Mouse (Mus musculus): Measurements from ENCODE around the gene Hist2h2ac. TPM values are rescaled to one million over a fixed set of nuclear protein-coding genes. Genes with fewer than 3 reads are reported as not detected.
"Not testable (repeated sequence)": the region's sequence is repeated elsewhere in the genome, so short reads cannot be mapped to it uniquely, and the experiment has no call there.

Hist2h2ac gene
- total RNA-seq, 2 experiments from 2014 or later: 47.6 to 77.3 TPM

GRCm38 (mm10) chr3:96234914-96235313 is 14.2 kb upstream of the Hist2h2ac start:
- DNase-seq: no peak
- intact Hi-C loops (cut with DNase I): no loop called here

DNA sequence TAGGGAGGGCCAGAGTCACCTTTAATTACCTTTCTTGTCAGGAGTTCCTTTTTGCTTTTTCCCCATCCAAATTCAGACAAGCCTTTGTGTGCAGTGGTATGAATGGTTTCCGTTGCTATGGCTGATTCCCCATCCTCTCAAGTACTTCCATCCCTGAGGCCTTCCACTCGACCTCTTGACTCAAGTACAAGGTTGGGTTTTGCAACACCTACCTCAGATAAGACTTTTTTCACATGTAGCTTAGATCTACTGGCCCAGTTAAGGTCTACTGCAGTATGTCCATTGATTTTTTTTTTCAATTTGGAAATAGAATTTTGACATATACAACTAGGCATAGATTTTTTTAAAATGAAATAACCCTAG is 11.1 kb upstream of the Hist2h2ac start:
- intact Hi-C loops (cut with DNase I): no loop called here
- DNase-seq: no peak

DNA sequence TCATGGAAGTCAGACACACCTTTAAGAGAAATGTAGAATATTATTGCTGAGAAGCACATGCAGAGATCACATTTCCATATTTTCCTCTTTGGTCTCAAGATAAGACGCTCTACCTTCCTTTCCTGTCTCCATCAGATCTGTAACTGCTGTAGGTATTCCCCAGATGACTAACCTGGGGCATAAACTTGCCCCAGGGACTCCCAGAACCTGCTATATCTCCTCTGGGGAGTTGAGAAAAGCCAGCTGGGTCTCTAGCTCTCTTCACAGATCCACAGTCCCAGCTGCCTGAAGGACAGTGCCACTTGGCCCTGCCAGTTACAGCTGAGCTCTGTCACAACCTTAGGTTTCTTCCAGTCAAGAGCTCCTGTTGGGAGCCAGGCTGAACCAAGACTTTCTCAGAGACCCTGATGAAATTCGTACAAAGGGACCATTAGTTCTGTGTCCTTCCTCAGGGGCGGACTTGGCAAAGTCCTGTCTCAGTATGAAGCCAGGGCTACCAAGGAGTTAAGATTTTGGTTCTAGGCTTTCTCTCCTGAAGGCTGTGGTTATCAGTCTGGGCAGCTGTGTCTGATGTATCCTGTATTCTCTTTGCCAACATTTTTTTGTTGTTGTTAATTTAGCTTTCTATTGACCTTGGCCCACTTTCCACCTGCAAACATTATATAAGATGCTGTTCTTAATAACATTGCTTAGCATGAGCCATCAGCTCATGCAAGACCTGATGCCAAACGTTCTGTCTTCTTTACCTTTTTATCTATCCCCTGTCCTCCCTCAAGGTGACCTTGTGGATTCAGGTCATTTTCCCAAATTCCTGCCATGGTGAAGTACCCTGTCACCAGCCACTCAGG is 10.5 kb upstream of the Hist2h2ac start:
- intact Hi-C loops (cut with DNase I): no loop called here
- DNase-seq: no peak

GRCm38 (mm10) chr3:96230404-96230803 is 9.7 kb upstream of the Hist2h2ac start:
- DNase-seq: no peak
- intact Hi-C loops (cut with DNase I): no loop called here

DNA sequence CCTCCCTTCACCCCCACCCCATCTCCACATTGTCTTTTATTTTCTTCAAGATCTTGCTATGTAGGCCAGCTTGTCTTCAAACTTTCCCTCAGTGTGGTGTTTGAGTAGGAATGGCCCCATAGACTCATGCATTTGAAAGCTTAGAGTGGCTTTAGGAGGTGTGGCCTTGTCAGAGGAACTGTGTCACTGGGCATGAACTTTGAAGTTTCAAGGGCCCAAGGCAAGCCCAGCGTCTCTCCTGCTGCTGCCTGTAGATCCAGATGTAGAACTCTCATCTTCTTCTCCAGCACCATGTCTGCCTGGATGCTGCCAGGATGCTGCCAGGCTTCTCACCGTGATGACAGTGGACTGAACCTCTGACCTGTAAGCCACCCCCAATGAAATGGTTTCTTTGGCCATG is 8.1 kb upstream of the Hist2h2ac start:
- intact Hi-C loops (cut with DNase I): no loop called here
- no peak for DNase-seq

DNA sequence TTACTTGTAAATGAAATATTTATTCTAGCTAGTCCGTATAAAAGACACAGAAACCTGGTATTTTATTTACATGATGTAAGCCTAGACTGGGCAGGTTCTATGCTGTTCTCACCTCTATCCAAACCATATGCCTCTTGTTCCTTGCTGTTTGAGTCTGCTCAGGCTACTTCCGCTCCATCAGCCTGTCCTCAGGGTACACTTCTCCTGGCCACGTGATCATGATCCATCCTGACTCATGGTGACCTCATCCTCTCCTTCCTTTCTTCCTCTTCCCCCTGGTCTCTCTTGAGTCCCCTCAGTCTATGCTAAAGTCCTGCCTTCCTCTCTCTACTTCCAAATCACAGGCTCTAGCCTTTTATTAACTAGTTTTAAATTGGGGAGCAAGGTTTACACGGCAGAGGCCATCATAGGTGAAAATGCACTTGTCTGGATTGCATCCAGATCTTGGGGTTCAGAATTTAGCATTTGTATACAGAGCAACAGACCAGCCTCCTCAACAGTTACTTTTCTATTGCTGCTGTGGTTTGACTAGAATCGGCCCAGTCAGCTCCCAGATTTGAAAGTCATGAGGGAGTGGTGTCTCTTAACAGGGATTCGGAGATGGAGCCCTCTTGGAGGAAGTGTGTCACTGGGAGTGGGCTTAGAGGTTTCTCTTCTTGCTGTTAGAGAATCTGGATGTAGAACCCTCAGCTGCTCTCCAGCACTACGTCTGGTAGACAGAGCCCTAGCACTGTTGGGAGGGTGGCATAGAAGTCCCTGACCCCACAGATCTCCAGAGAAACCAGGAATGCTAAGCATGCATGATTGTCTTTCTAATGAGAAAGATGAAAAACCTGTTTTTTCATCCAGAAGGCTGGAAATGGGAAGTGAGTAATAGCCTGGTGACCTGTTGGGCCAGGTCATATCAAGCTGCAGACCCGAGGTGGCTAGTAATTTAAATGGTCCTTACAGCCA is 6.3 kb upstream of the Hist2h2ac start:
- no peak for DNase-seq
- intact Hi-C loops (cut with DNase I): no loop called here

DNA sequence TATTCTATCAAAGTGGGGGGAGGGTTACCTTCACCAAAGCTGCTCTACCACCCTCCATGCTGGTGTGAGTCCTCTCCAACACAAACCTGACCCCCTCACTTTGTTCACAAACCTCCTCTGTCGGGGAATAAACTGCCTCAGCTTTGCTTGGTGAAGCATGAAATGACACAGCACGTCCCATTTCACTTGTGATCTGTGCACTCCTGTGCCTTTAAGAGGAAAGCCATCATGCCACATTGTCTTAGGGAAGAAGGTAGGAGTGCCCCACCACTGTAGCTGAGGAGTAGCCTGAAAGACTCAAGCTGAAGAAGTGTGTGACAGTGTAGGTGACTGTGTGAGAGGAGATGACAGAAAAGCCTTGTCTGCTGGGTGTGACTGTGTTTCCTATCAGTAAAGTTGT is 4.7 kb upstream of the Hist2h2ac start:
- no peak for DNase-seq

DNA sequence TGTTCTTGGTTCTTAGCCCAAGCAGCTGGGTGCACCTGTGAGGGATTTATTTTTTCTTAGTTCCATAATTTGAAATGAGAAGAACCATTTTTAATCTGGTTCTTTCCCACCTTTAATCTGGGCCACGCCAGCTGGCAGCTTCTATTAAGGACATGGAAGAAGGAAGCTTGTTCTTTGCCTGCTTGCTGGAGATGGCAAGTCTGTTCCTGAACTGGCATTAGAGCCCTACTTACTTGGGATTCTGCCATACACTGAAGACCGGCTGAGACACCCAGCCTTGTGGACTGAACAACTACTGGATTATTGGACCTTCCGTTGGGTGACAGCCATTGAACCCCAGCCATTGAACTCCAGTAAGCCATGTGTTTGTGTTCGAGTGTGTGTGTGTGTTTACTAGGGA is 2.1 kb upstream of the Hist2h2ac start:
- intact Hi-C loops (cut with DNase I): loop anchor here (2.0 kb wide), 1 partner anchor 14 kb away; no protein-coding TSS in a partner anchor
- DNase-seq: no peak

More for the DNA sequence above, 4.7 kb upstream of the Hist2h2ac start:
- intact Hi-C loops (cut with DNase I): no loop called here

- DNase-seq: peak in 1 of 2 experiments; percentile 6
- intact Hi-C loops (cut with DNase I): loop anchor here (2.0 kb wide), 2 partner anchors 15 to 49 kb away; partner anchors contain the start of gene Sf3b4
These were observed 959 bp upstream of the Hist2h2ac start for GRCm38 (mm10) chr3:96221640-96222038.

GRCm38 (mm10) chr3:96220131-96220764 is 432 bp downstream of the Hist2h2ac start:
- intact Hi-C loops (cut with DNase I): loop anchor here (1.0 to 2.0 kb wide), 2 partner anchors 43 to 47 kb away; partner anchors contain the start of genes Hist2h4 and Sf3b4
- not testable (repeated sequence) for DNase-seq

- intact Hi-C loops (cut with DNase I): loop anchor here (1.0 to 2.0 kb wide), 2 partner anchors 44 to 47 kb away; partner anchors contain the start of genes Hist2h4 and Sf3b4
- DNase-seq: peak; percentile 73 to 76
These were observed 984 bp downstream of the Hist2h2ac start, which contains the start of the genes Bola1 and Hist2h2ab for GRCm38 (mm10) chr3:96219661-96220130. Bola1 (minus strand) TSS chr3:96219709. Hist2h2ab (plus strand) TSS chr3:96219865.

DNA sequence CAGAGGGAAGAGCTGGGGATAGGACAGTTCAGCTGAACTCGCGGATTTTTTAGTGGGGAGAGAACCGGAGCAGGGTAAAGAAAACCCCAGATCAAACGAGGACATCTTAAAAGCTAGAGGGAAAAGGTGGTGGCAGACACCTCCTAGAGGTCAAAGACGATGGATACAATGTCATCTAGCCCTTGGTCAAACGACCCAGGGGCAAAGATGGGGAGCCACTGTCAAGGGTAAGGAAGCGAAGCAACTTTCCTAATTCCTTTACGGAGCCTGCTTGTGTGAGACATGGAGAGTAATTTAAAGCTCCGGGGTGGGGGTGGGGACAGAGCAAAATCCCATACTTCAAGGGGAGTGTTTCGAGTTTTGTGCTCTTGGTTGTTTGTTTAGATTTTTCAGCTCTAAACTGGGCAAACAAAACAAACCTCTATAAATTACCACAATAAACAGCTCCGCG is 1.5 kb downstream of the Hist2h2ac start:
- DNase-seq: peak in 1 of 2 experiments; percentile 30
- intact Hi-C loops (cut with DNase I): no loop called here

DNA sequence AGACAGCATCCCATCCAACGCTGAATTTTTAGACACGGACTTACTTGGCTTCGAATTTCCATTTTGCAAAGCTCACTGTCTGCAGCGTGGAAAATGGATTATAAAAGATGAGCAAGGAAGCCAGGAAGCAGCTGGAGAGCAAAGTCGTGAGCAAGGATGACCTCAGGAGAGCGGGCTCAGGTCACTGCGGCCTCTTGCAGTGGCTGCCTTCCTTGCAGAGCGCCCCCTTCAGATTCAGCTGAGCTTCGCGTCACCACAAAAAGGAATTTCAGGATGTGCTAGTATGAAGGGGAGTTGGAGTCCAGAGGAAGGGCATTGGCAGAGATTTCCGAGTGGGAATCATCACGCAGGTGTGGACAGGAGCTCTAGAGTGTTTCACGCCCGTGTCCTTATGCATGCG is 11.4 kb downstream of the Hist2h2ac start:
- peak in 1 of 2 experiments; percentile 41 for DNase-seq
- intact Hi-C loops (cut with DNase I): loop anchor here (10.0 kb wide), 1 partner anchor 46 kb away; no protein-coding TSS in a partner anchor

GRCm38 (mm10) chr3:96207819-96208218 is 12.9 kb downstream of the Hist2h2ac start:
- intact Hi-C loops (cut with DNase I): loop anchor here (10.0 kb wide), 1 partner anchor 47 kb away; no protein-coding TSS in a partner anchor
- DNase-seq: no peak

GRCm38 (mm10) chr3:96199731-96200130 is 20.9 kb downstream of the Hist2h2ac start:
- no peak for DNase-seq
- intact Hi-C loops (cut with DNase I): loop anchor here (10.0 kb wide), 1 partner anchor 55 kb away; no protein-coding TSS in a partner anchor

DNA sequence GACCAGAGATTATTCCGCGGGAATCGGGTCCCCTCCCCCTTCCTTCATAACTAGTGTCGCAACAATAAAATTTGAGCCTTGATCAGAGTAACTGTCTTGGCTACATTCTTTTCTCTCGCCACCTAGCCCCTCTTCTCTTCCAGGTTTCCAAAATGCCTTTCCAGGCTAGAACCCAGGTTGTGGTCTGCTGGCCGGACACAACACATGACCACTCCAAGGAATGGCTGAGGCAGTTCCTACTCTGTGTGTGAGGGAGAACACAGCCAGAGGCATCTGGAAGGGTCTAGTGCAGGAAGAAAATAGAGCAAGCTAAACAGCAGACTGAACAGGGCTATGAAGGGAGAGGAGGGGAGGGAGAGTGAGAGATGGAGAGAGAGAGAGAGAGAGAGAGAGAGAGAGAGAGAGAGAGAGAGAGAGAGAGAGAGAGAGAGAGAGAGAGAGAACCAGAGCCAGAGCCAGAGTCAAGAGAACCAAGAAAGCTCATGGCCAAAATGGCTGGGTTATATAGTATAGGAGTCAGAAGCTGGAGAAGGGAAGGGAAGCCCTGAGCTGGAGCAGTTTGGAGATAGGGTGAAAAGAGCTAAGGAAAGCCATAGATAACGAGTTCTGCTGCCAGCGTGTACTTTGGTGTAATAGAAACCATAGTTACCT is 22.0 kb downstream of the Hist2h2ac start:
- intact Hi-C loops (cut with DNase I): not testable (repeated sequence)

GRCm38 (mm10) chr3:96198181-96198580 is 22.5 kb downstream of the Hist2h2ac start:
- DNase-seq: no peak
- intact Hi-C loops (cut with DNase I): no loop called here

More for the DNA sequence above, 22.0 kb downstream of the Hist2h2ac start:
- not testable (repeated sequence) for DNase-seq

- peak; percentile 84 to 85 for DNase-seq
- intact Hi-C loops (cut with DNase I): no loop called here
These were observed 23.4 kb downstream of the Hist2h2ac start for GRCm38 (mm10) chr3:96197129-96197749.
